Mouse (Mus musculus) liver, embryonic 14.5 days (tissue): ENCODE data around the gene Tstd1.

Source experiments
- CTCF ChIP-seq: IDR thresholded peaks from 2 replicates; pipeline ENCODE4 v1.5.1; 2016; ENCODE audit warnings: antibody characterized with exemption, low read depth, control low read depth
- EP300 ChIP-seq: IDR thresholded peaks from 2 replicates; pipeline ENCODE4 v1.6.1; 2016; ENCODE audit warnings: antibody characterized with exemption, low read depth

- TF ChIP-seq CTCF (no peak), EP300 (no peak)
Observed at GRCm38 (mm10) chr1:171401821-171402220, 16.9 kb upstream of the Tstd1 start.
